Mouse (Mus musculus) limb, embryonic 11.5 days (tissue): ENCODE data around the gene Mif. TPM values are rescaled to one million over a fixed set of nuclear protein-coding genes. Genes with fewer than 3 reads are reported as not detected.

Experiments
- ATAC-seq: fragments of 200-750 bp; cut with Nextera tagmentation; 2 replicates; pipeline ENCODE4 v1.8.0; 2017; ENCODE audit warnings: low read depth; ENCODE audit not compliant: insufficient number of reproducible peaks, low FRiP score, low TSS enrichment
- DNase-seq: peaks from one replicate; pipeline ENCODE4 v3.0.0-alpha.2; 2015; ENCODE audit warnings: low spot score
- H3K27ac ChIP-seq: fragments of 300-500 bp; sonication (generic); replicated peaks from 2 replicates; pipeline ENCODE4 v1.5.1; 2014; ENCODE audit warnings: low read depth, mild to moderate bottlenecking, low read length
- H3K27me3 ChIP-seq: fragments of 300-500 bp; sonication (generic); 2 replicates; pipeline ENCODE4 v1.6.1; 2014; ENCODE audit warnings: mild to moderate bottlenecking, low read length, mixed read lengths; ENCODE audit not compliant: control insufficient read depth, insufficient read depth
- H3K36me3 ChIP-seq: fragments of 300-500 bp; sonication (generic); 2 replicates; pipeline ENCODE4 v1.6.1; 2014; ENCODE audit warnings: mild to moderate bottlenecking, low read length, moderate library complexity, mixed read lengths; ENCODE audit not compliant: control insufficient read depth, insufficient read depth
- H3K4me1 ChIP-seq: fragments of 300-500 bp; sonication (generic); 2 replicates; pipeline ENCODE4 v1.6.1; 2014; ENCODE audit warnings: low read length, mixed read lengths; ENCODE audit not compliant: control insufficient read depth, insufficient read depth
- H3K4me2 ChIP-seq: fragments of 300-500 bp; sonication (generic); 2 replicates; pipeline ENCODE4 v1.6.1; 2014; ENCODE audit warnings: low read depth, mild to moderate bottlenecking, moderate library complexity; ENCODE audit not compliant: severe bottlenecking
- H3K4me3 ChIP-seq: fragments of 300-500 bp; sonication (generic); 2 replicates; pipeline ENCODE4 v1.5.1; 2014; ENCODE audit warnings: low read depth, low read length
- H3K9ac ChIP-seq: fragments of 300-500 bp; sonication (generic); 2 replicates; pipeline ENCODE4 v1.6.1; 2014; ENCODE audit warnings: mild to moderate bottlenecking, low read length
- H3K9me3 ChIP-seq: fragments of 300-500 bp; sonication (generic); 2 replicates; pipeline ENCODE4 v1.6.1; 2016; ENCODE audit warnings: low read length; ENCODE audit not compliant: control insufficient read depth
- WGBS: fragments of 180-500 bp; shearing (Covaris S2); extraction: QIAGEN DNeasy Blood & Tissue Kit; methylation state at CpG from one replicate; pipeline ENCODE4 v1.1.7; 2014; 5-methylcytosine and 5-hydroxymethylcytosine counted together
- polyA plus RNA-seq: library from polyadenylated mRNA; unstranded; fragments of >200 nt; fragmentation: Nextera tagmentation; extraction: Ambion mirVana; gene quantifications from 2 replicates; pipeline ENCODE4 v1.2.1, GENCODE M21; 2014

The Mif gene
- polyA plus RNA-seq, 1 experiment from 2014 or later, result 2,699 TPM

DNA sequence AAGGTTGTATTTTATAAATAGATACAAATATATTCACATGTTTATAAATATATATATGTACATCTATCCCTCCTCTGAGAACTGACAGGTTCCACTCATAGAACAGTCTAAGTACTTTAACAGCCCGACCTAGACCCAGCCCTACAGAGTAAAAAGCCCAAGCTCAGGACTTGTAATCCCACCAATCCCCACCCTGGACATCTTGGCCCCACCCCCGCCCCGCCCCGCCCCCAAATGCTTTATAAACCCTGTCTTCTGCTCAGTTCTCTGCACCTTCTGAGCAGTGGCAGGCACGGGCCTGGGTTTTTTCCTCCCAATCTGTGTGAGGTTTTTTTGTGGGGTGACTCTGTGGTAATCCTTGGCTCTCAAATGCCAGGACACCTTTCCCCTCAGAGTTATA lies 5.9 kb downstream of the Mif start:
- no peaks in the 10 kb centered on the region for H3K9me3 ChIP-seq
- no peaks in the 10 kb centered on the region for H3K27me3 ChIP-seq
- DNase-seq, result no peak
- 52% methylated on average over 5 of the region's 5 CpGs for WGBS
- H3K4me2 ChIP-seq, result no peak overlapping the region
- H3K9ac ChIP-seq, result no peak overlapping the region
- no peak overlapping the region for H3K27ac ChIP-seq
- H3K4me3 ChIP-seq, result no peak overlapping the region
- ATAC-seq, result no peak
- peaks cover 5% of the 10 kb centered on the region; the same call in 1 of the 2 replicates for H3K4me1 ChIP-seq
- H3K36me3 ChIP-seq, result peaks cover 3% of the 10 kb centered on the region; the same call in 1 of the 2 replicates

DNA sequence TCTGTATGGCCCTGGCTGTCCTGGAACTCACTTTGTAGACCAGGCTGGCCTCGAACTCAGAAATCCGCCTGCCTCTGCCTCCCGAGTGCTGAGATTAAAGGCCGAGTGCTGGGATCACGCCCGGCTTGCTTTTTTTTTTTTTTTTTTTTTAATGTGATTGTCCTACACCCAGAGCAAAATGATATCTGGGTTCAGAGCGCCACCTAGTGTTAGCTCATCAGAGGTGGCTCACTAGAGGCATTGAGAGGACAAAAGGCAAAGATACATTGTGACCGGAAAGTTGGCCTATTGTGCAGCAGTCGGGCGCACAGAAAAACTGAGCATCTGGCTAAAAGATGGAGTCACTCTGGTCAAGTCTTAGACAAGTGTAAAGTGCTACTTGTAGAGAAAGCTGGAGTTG lies 6.6 kb downstream of the Mif start:
- no peak overlapping the region for H3K9ac ChIP-seq
- H3K4me1 ChIP-seq, result peaks cover 4% of the 10 kb centered on the region; the same call in 1 of the 2 replicates
- ATAC-seq, result no peak
- H3K4me2 ChIP-seq, result no peak overlapping the region
- peaks cover 3% of the 10 kb centered on the region; the same call in 1 of the 2 replicates for H3K36me3 ChIP-seq
- 40% methylated on average over 10 of the region's 10 CpGs for WGBS
- no peak overlapping the region for H3K27ac ChIP-seq
- H3K27me3 ChIP-seq, result no peaks in the 10 kb centered on the region
- H3K9me3 ChIP-seq, result no peaks in the 10 kb centered on the region
- no peak overlapping the region for H3K4me3 ChIP-seq
- peak; percentile 88 for DNase-seq

- H3K27me3 ChIP-seq, result no peaks in the 10 kb centered on the region
- H3K4me1 ChIP-seq, result no peaks in the 10 kb centered on the region; the same call in 1 of the 2 replicates
- no peak overlapping the region for H3K27ac ChIP-seq
- H3K4me2 ChIP-seq, result no peak overlapping the region
- DNase-seq, result no peak
- H3K9ac ChIP-seq, result no peak overlapping the region
- H3K4me3 ChIP-seq, result no peak overlapping the region
- 94% methylated on average over 12 of the region's 12 CpGs for WGBS
- H3K9me3 ChIP-seq, result no peaks in the 10 kb centered on the region
- ATAC-seq, result no peak
- H3K36me3 ChIP-seq, result no peaks in the 10 kb centered on the region; the same call in 1 of the 2 replicates
Measured at GRCm38 (mm10) chr10:75852539-75853125, 7.4 kb downstream of the Mif start.

DNA sequence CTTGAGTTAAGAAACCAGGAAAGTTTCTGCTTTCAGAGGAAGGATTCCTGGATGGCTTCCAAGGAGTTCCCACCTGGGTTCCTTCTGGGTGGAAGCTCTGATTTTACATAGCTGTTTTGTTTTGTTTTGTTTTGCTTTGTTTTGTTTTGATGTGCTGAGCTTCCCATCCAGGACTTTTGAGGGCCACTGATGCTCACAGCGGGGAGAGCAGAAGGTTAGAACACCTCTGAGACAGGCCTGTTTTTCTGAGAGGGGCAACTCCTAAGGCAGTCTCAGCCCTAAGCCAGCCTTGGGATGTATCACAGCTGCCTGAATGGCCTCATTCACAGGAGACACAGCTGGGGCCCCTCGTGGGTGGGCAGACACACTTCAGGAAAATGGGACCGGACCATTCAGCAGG lies 8.4 kb downstream of the Mif start:
- Histone ChIP-seq H3K36me3 (no peaks in the 10 kb centered on the region), H3K9ac (no peak overlapping the region), H3K4me2 (no peak overlapping the region), H3K4me3 (no peak overlapping the region), H3K27ac (no peak overlapping the region), H3K27me3 (no peaks in the 10 kb centered on the region), H3K4me1 (no peaks in the 10 kb centered on the region; the same call in 1 of the 2 replicates), H3K9me3 (no peaks in the 10 kb centered on the region)
- ATAC-seq (no peak), DNase-seq (no peak)
- whole genome bisulfite sequencing, result 37% methylated on average over 3 of the region's 3 CpGs

DNA sequence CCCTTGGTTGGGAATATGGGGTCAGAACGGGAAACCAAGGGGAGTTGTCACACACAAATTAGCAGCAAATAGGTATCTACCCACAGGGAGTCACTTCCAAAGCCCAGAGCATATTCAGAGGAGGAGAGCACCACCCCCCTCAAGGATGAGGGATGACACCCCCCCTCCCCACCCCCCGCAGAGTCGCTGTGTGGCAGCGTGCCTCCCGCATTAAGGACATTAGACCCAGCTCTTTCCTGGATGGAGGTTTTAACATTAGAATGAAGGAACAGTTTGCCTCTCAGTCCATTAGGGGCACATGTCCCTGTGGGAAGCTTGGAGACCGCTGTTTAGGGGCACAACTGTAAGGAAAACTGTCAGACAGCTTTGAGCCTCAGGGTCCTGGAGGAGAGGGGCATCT lies 9.0 kb downstream of the Mif start:
- H3K27me3 ChIP-seq, result no peaks in the 10 kb centered on the region
- no peaks in the 10 kb centered on the region for H3K36me3 ChIP-seq
- no peak for ATAC-seq
- H3K4me2 ChIP-seq, result no peak overlapping the region
- H3K27ac ChIP-seq, result no peak overlapping the region
- H3K4me3 ChIP-seq, result no peak overlapping the region
- no peaks in the 10 kb centered on the region; the same call in 1 of the 2 replicates for H3K4me1 ChIP-seq
- H3K9me3 ChIP-seq, result no peaks in the 10 kb centered on the region
- H3K9ac ChIP-seq, result no peak overlapping the region
- 4% methylated on average over 6 of the region's 6 CpGs for WGBS
- DNase-seq, result no peak

DNA sequence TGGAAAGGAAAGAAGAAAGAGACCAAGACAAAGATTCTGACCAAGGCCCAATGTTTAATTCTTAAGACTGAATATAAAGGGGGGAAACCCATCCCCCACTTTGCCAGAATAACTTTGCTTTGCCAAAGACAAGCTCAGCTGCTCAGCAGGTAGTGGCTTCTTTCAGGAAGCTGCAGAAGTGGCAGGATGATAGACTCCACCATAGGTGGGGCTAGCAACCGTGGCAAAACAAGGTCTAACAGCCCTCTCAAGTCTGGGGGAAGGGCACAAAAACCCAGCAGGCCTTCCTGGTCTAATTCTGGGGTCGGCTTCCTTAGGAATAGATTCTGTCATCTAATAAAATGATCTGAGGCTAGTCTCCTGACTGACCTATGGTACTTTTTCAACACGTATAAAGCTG lies 11.7 kb downstream of the Mif start:
- no peak for DNase-seq
- H3K36me3 ChIP-seq, result no peaks in the 10 kb centered on the region
- 24% methylated on average over 3 of the region's 3 CpGs for WGBS
- no peaks in the 10 kb centered on the region for H3K27me3 ChIP-seq
- H3K4me1 ChIP-seq, result no peaks in the 10 kb centered on the region; the same call in 1 of the 2 replicates
- no peak for ATAC-seq
- H3K4me3 ChIP-seq, result no peak overlapping the region
- no peak overlapping the region for H3K4me2 ChIP-seq
- no peak overlapping the region for H3K9ac ChIP-seq
- no peaks in the 10 kb centered on the region for H3K9me3 ChIP-seq
- H3K27ac ChIP-seq, result no peak overlapping the region

DNA sequence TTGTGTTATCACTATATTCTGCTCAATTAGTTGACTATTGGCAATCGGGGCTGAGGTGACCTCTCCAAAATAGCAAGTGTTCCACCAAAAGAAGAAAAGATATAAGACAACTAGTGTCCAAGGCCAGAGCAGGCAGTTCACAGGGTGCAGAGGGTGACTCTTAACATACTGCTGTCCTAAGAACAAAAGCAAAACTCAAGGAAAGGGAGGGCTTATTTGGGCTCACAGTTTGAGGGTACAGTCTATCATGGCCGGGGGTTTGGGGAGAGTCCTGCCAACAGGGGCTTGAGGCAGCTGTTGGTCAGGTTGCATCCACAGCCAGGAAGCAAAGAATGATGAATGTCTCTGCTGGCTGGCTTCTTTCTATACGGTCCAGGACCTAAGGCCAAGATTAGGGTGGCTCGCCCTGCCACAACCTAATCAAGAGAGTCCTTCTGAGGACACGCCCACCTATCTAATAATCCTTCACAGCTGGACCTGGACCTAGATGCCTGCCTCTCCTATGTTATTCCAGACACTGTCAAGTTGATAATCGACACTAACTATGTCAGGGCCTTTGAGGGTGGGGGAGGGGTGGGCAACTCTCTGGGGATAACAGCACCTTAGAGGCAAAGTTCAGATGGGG lies 14.6 kb downstream of the Mif start:
- no peaks in the 10 kb centered on the region for H3K27me3 ChIP-seq
- DNase-seq (no peak), ATAC-seq (no peak)
- no peak overlapping the region for H3K4me2 ChIP-seq
- H3K27ac ChIP-seq, result no peak overlapping the region
- no peak overlapping the region for H3K4me3 ChIP-seq
- no peak overlapping the region for H3K9ac ChIP-seq
- H3K36me3 ChIP-seq, result no peaks in the 10 kb centered on the region
- H3K4me1 ChIP-seq, result no peaks in the 10 kb centered on the region
- no peaks in the 10 kb centered on the region for H3K9me3 ChIP-seq
- 76% methylated on average over 6 of the region's 6 CpGs for WGBS

DNA sequence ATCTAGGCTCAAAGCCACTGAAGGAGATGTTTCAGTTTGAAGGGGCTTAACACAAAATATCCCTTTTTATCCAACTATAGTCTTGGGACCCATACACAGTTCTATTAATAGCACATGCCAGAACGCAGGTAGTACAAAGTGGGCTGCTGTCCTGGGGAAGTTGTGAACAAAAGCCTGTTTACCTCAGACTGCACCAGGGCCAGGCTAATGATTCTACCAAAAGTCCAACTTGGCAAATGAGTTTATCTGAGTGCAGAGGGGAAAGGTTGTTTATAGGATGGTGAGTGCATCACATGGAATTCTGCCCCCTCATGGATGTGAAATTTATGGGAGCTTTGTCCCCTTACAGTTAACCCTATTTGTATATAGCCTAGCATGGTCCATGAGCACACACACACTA lies 15.2 kb downstream of the Mif start:
- no peaks in the 10 kb centered on the region for H3K36me3 ChIP-seq
- no peak for ATAC-seq
- WGBS, result 80% methylated on average over 1 of the region's 1 CpGs

More for the DNA sequence above, 15.2 kb downstream of the Mif start:
- H3K27ac ChIP-seq, result no peak overlapping the region
- no peak overlapping the region for H3K4me3 ChIP-seq
- no peaks in the 10 kb centered on the region for H3K27me3 ChIP-seq
- H3K9me3 ChIP-seq, result no peaks in the 10 kb centered on the region
- H3K4me2 ChIP-seq, result no peak overlapping the region
- no peak for DNase-seq
- H3K4me1 ChIP-seq, result no peaks in the 10 kb centered on the region
- H3K9ac ChIP-seq, result no peak overlapping the region
